Mouse (Mus musculus): ENCODE results near the gene Cacna1c.

DNA sequence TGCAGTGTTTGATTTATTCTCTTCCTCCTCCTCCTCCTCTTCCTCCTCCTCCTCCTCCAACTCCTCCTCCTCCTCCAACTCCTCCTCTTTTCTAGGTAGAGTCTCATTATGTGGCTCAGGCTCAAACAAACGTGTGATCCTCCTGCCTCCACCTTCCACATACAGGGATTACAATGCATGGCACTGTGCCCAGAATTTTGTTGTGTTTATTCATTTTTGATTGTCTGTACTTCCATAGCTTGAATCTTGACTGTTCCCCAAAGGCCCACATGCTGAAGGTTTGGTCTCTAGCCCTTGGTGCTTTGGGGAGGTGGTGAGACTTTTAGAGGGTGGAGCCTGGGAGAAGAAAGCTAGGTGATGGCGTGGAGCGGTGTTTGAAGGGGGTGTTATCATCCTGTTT is 383.7 kb downstream of the Cacna1c start:
- no peak for TF ChIP-seq CTCF (IDR thresholded peaks at IDR 0.05; ENCODE audit: low read depth)
- no peak for TF ChIP-seq EP300 (optimal IDR thresholded peaks at IDR 0.05)
